Mouse (Mus musculus) cerebellum, adult 2 months (tissue): ENCODE measurements around the gene Wdr5.

Experiments
- CTCF ChIP-seq: fragments of 200-500 bp; IDR thresholded peaks from 2 replicates; pipeline ENCODE4 v1.5.1; 2011; ENCODE audit warnings: low read depth, mild to moderate bottlenecking, control low read depth, low read length, moderate library complexity, borderline replicate concordance; ENCODE audit not compliant: insufficient read depth
- POLR2A ChIP-seq: fragments of 200-500 bp; IDR thresholded peaks from 2 replicates; pipeline ENCODE4 v1.6.1; 2011; ENCODE audit warnings: low read length, control low read depth, borderline replicate concordance; ENCODE audit not compliant: insufficient read depth

GRCm38 (mm10) chr2:27541225-27541624 is 26.3 kb downstream of the Wdr5 start:
- TF ChIP-seq CTCF (no peak), POLR2A (no peak)
